Mouse (Mus musculus): ENCODE results near the gene Metap1. TPM values are rescaled to one million over a fixed set of nuclear protein-coding genes. Genes with fewer than 3 reads are reported as not detected.

Metap1 gene
- polyA plus RNA-seq, 1 experiment, result 63.5 TPM

DNA sequence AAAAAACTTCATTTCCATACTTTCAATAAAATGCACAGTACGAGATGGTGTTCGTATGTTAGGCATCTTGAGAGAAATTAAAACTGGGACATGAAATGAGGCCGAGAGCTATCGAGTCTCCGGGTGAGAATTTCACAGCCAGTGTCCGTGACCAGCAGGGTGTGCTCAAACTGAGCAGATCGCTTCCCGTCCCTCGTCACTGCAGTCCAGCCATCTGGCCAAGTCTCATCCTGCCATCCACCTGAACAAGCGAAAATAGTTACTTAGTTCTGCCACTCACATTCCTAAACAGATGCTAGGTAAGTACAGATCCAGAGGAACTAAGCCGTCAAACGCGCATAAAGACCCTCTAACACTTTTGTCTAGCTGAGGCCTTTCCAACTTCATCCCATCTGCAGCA is 29.1 kb downstream of the Metap1 start:
- no peak overlapping the region for H3K27ac ChIP-seq (ENCODE audit: insufficient read depth, low read length)
- H3K4me3 ChIP-seq (ENCODE audit: insufficient read depth, low read length), result no peak overlapping the region
- TF ChIP-seq CTCF (IDR thresholded peaks at IDR 0.05; ENCODE audit: borderline replicate concordance, insufficient read depth, low read length), result peak; percentile 52; the same call in 1 of the 2 replicates
- no peak for TF ChIP-seq POLR2A (IDR thresholded peaks at IDR 0.05; ENCODE audit: low read depth, low read length)
- H3K4me1 ChIP-seq (ENCODE audit: control insufficient read depth, insufficient read depth, low read length), result no peaks in the 10 kb centered on the region

DNA sequence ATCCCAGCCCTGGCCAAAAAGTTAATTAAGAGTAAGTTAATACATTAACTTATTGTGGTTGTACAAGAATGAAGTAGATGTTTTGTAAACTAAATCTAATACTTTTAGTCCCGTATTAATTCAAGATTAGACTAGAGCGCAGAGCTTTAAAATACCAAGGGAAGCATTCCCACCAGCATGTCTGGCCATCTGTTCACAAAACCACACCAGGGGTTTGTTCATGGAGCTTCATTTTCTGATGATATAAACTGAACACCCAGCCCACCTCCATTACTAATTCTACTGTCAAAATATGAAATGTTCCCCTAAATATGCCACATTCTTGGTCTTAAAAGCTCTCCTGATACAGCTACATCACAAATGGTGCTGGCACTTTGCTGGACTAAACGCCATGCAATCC is 30.9 kb downstream of the Metap1 start:
- H3K4me1 ChIP-seq (ENCODE audit: control insufficient read depth, insufficient read depth, low read length), result no peaks in the 10 kb centered on the region
- TF ChIP-seq POLR2A (IDR thresholded peaks at IDR 0.05; ENCODE audit: low read depth, low read length), result no peak
- no peak for TF ChIP-seq CTCF (IDR thresholded peaks at IDR 0.05; ENCODE audit: borderline replicate concordance, insufficient read depth, low read length)
- H3K4me3 ChIP-seq (ENCODE audit: insufficient read depth, low read length), result no peak overlapping the region
- no peak overlapping the region for H3K27ac ChIP-seq (ENCODE audit: insufficient read depth, low read length)

DNA sequence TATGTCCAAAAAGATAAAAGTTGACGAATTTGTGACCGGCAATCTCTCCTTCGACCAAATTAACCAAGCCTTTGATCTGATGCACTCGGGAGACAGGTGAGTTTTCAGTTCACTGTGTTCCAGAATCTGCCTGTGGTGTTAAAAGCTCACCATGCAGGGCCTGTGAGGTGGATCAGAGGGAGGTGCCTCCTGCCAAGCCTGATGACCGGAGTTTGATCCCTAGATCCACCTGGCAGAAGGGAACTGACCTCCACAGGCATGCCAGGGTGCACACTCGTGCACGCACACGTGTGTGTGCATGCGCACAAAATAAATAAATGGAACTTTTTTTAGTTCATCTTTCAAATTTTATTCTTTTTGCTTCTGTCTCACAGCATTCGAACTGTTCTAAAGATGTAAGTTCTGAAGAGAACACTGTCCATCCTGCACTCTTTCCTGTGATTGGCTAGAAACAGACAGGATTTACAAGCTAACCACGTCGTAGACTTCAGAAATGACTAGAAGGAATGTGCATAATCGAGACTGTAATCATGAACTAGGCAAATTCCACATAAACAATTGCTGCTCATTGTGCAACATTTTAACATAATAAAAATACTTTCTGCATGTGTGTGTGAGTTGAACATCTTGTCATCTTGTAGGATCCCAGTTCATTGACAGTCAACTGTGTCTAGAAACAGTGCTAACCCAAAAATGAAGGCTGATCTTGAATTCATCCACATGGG is 34.4 kb downstream of the Metap1 start:
- no peak overlapping the region for H3K4me3 ChIP-seq (ENCODE audit: insufficient read depth, low read length)
- H3K27ac ChIP-seq (ENCODE audit: insufficient read depth, low read length), result peak overlapping the region; percentile 23; the same call in 1 of the 2 replicates
- no peaks in the 10 kb centered on the region for H3K4me1 ChIP-seq (ENCODE audit: control insufficient read depth, insufficient read depth, low read length)
- TF ChIP-seq POLR2A (IDR thresholded peaks at IDR 0.05; ENCODE audit: low read depth, low read length) (no peak), CTCF (IDR thresholded peaks at IDR 0.05; ENCODE audit: borderline replicate concordance, insufficient read depth, low read length) (no peak)

DNA sequence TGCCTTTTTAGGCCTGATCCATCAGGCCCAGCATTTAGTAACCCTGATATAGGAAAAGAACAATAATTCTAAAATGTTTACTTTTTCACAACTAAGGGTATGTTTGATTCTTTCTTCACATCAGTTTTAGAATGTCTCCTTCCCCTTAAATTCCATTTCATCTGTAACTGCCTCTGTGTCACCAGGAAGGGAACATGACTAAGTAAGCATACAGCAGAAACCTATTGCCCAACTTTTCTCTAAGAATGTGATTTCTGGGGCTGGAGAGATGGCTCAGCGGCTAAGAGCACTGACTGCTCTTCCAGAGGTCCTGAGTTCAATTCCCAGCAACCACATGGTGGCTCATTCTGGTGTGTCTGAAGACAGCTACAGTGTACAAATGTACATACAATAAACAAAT is 35.1 kb downstream of the Metap1 start:
- no peak for TF ChIP-seq CTCF (IDR thresholded peaks at IDR 0.05; ENCODE audit: borderline replicate concordance, insufficient read depth, low read length)
- TF ChIP-seq POLR2A (IDR thresholded peaks at IDR 0.05; ENCODE audit: low read depth, low read length), result no peak
- H3K27ac ChIP-seq (ENCODE audit: insufficient read depth, low read length), result peak overlapping the region; percentile 43; the same call in 1 of the 2 replicates
- no peak overlapping the region for H3K4me3 ChIP-seq (ENCODE audit: insufficient read depth, low read length)
- H3K4me1 ChIP-seq (ENCODE audit: control insufficient read depth, insufficient read depth, low read length), result no peaks in the 10 kb centered on the region

DNA sequence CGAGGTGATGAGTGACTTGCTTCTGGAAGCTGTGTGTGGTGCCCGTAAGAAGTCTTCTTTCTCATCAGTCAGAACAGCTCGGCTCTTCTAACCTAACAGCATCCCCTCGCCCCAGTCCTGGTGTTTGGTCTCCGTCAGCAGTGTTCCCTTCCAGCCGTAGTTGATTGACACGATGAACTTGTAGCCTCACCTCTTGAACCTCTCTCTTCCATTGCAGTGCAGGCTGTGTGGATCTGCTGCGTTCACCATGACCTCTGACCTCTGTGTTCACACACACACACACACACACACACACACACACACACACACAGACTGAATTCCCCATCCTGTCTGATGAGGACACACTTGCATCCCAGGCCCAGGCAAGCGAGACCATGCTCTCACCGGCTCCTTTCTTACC is 37.1 kb downstream of the Metap1 start:
- no peak overlapping the region for H3K27ac ChIP-seq (ENCODE audit: insufficient read depth, low read length)
- no peak overlapping the region for H3K4me3 ChIP-seq (ENCODE audit: insufficient read depth, low read length)
- no peak for TF ChIP-seq POLR2A (IDR thresholded peaks at IDR 0.05; ENCODE audit: low read depth, low read length)
- no peak for TF ChIP-seq CTCF (IDR thresholded peaks at IDR 0.05; ENCODE audit: borderline replicate concordance, insufficient read depth, low read length)
- no peaks in the 10 kb centered on the region for H3K4me1 ChIP-seq (ENCODE audit: control insufficient read depth, insufficient read depth, low read length)

DNA sequence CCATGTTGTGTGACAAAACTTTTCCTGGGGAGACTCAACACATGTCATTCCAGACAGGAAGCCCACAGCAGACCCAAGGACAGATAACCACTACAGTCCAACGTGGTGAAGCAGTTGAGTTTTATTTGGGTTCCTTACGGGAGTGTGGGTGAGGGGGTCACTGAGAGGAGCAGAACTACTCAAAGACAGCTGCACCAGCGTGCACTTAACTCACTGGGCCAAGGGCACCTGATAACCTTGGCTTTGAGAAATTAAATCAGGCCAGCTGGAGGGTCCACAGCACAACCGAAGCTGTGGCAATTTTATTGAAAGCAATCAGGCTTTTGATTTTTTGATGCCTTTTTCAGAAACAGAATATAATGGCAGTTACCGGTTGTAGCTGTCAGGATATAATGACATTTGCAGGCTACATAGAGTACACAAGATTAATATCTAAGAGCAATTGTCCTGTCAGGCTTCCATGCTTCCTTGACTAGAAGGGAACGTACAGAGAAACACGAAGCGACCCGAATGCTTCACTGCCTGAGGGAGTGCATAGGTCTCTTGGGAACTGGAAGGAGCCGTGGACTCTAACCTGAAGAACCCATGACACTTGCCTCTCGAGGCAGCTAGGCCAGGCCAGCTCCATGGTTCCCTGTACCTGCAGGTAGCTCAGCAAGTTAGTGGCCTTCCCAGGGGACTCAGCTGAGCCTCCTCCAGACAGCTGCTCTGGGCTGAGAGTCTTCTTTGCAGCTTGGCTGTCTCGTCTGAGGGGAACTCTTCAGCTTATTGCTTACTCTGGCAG is 41.0 kb downstream of the Metap1 start:
- 0 out of 2 replicates have a peak, but pooled peaks cover 2% of the 10 kb centered on the region for H3K4me1 ChIP-seq (ENCODE audit: control insufficient read depth, insufficient read depth, low read length)
- no peak overlapping the region for H3K27ac ChIP-seq (ENCODE audit: insufficient read depth, low read length)
- H3K4me3 ChIP-seq (ENCODE audit: insufficient read depth, low read length), result no peak overlapping the region
- TF ChIP-seq CTCF (IDR thresholded peaks at IDR 0.05; ENCODE audit: borderline replicate concordance, insufficient read depth, low read length), result no peak
- TF ChIP-seq POLR2A (IDR thresholded peaks at IDR 0.05; ENCODE audit: low read depth, low read length), result no peak

DNA sequence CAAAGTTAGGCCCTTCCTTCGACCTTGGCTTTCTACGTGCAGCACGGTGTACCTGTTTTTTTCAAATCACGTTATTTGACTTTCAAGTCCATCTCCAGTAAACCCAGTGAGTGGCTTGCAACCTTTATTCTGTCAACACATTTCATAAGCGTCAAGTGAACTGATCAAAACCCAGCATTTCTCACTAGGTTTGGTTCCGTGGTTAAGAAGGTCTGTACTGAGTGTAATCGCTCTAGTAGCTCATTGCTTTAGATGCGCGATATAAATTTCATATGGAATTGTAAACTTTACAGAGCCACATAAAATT is 45.9 kb downstream of the Metap1 start:
- TF ChIP-seq CTCF (IDR thresholded peaks at IDR 0.05; ENCODE audit: borderline replicate concordance, insufficient read depth, low read length), result no peak
- TF ChIP-seq POLR2A (IDR thresholded peaks at IDR 0.05; ENCODE audit: low read depth, low read length), result no peak
- H3K4me3 ChIP-seq (ENCODE audit: insufficient read depth, low read length), result peak overlapping the region; percentile 97
- 0 out of 2 replicates have a peak, but pooled peaks cover 2% of the 10 kb centered on the region for H3K4me1 ChIP-seq (ENCODE audit: control insufficient read depth, insufficient read depth, low read length)
- H3K27ac ChIP-seq (ENCODE audit: insufficient read depth, low read length), result 0 out of 2 replicates have a peak overlapping the region, but pooled peaks have one; percentile 16

DNA sequence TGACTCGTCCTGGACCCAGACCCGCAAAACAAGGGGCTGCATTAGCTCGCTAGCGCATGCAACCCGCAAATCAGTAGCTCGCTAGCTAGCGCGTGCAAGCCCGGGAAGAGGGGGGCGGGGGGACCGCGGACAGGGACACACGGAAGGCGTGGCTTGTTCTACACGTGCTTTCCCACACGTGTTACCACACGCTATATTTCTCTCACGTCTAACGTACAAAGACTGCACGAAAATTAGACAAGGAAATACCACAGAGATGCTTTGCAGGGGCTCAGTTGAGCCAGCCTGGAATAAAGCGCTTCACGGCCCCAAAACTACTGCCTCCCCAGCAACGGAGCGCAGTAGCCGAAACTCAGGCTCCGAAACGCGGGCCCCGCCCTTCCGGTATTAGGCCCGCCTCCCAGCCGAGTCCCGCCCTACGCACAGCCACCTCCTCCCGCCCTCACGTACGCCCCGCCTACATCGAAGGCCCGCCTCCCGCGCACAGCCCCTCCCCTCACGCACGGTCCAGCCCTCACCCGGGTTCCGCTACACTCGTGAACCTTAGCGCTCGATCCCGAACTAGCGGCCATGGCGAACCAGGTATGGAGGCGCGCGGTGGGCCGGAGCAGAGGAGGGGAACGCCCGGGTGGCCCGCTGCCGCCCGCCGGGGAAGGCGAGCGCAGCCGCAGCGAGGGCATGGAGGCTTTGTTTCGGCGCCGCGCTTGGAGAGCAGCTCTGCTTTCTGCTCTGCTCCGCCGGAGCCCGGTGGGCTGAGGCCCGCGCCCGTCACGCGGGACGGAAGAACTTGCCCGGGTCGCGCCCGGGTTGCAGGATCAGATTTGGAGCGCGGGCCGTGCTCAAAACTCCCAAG is 46.5 kb downstream of the Metap1 start, which contains the start of gene Adh5:
Gene Adh5 (plus strand): TSS at position 482 of the 853 bp plus-strand sequence.
- TF ChIP-seq POLR2A (IDR thresholded peaks at IDR 0.05; ENCODE audit: low read depth, low read length) (peak; percentile 91), CTCF (IDR thresholded peaks at IDR 0.05; ENCODE audit: borderline replicate concordance, insufficient read depth, low read length) (no peak)
- H3K27ac ChIP-seq (ENCODE audit: insufficient read depth, low read length), result peak within 1 kb of the TSS; percentile 37
- H3K4me1 ChIP-seq (ENCODE audit: control insufficient read depth, insufficient read depth, low read length), result 0 out of 2 replicates have a peak, but pooled peaks cover 2% of the 10 kb centered on the region
- H3K4me3 ChIP-seq (ENCODE audit: insufficient read depth, low read length), result peak within 1 kb of the TSS; percentile 97

DNA sequence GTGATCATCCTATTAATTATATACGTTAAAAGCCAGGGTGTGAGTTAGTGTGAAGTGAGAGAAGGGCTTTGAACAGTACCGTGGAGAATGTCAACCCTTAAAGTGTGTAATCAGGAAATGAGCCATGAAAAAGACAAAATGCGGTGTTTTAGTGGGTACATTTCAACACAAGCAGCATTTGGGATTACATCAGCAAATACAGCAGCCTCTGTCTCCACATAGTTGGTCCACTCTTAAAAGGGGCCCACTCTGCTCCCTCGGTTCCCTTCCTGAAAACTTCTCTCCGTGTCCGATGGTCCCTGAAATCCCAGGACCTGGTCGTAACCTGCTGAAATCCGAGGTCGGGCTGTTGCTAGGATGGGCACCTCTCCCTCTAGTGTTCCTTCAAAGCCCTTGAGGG is 47.1 kb downstream of the Metap1 start:
- TF ChIP-seq CTCF (IDR thresholded peaks at IDR 0.05; ENCODE audit: borderline replicate concordance, insufficient read depth, low read length) (no peak), POLR2A (IDR thresholded peaks at IDR 0.05; ENCODE audit: low read depth, low read length) (no peak)
- Histone ChIP-seq H3K4me1 (ENCODE audit: control insufficient read depth, insufficient read depth, low read length) (0 out of 2 replicates have a peak, but pooled peaks cover 2% of the 10 kb centered on the region), H3K27ac (ENCODE audit: insufficient read depth, low read length) (peak overlapping the region; percentile 37), H3K4me3 (ENCODE audit: insufficient read depth, low read length) (peak overlapping the region; percentile 88)

All from embryonic fibroblast, embryonic 13.5 days (primary cell).